9 mouse cellular contexts compared by ENCODE assay signal in the genomic region with DNA sequence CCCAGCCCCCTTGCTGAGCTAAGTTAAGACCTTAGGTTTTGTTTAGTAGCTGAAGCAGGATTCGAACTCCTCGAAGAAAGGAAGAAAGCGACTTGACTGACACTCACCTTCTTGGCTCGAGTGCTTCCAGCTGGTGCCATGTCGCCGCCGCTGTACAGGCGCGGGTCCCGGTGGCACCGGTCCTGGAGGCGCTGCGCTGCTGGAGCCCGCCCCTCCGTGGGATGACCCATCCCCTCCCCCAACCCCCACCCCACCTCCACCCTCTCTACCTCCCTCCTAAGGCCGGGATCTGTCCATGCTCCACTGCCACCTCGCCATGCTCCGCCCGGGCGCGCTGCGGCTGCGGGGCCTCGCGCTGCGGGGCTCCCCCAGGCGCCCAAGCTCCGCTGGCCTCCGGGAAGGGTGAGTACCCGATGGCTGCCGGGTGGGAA. TPM values are rescaled to one million over a fixed set of nuclear protein-coding genes. Genes with fewer than 3 reads are reported as not detected.
DNase-seq lines count a peak whose midpoint lies in the region; ATAC-seq and TF ChIP-seq lines count a peak whose summit lies in the region.
"Had no signal": no experiment of that assay in that cellular context is flagged by ENCODE, and none has a peak within 500 bp of the region (broad histone marks: within the 10 kb centered on the region; RNA-seq: fewer than 3 reads in every experiment).

A gene (minus strand): TSS at position 172 of the 431 bp plus-strand sequence.
A gene (plus strand): TSS at position 303 of the 431 bp plus-strand sequence.

- H3K9ac ChIP-seq in forebrain, embryonic 11.5 days (ENCODE audit: low read length), result no peak within 1 kb of the TSS
- H3K9ac ChIP-seq in forebrain, embryonic 16.5 days (replicated peaks; ENCODE audit: low read depth, low read length), result no peak within 1 kb of the TSS
- no peak within 1 kb of the TSS for H3K9ac ChIP-seq in midbrain, postnatal 0 days (replicated peaks; ENCODE audit: low read length, poor library complexity, severe bottlenecking)

- no peaks in the 10 kb centered on the region for H3K9me3 ChIP-seq in forebrain, embryonic 11.5 days (ENCODE audit: control insufficient read depth, low read length)
- no peaks in the 10 kb centered on the region for H3K9me3 ChIP-seq in forebrain, embryonic 16.5 days (ENCODE audit: control insufficient read depth, low read length)
- H3K9me3 ChIP-seq in hindbrain, embryonic 10.5 days, result no peaks in the 10 kb centered on the region
- H3K9me3 ChIP-seq in midbrain, postnatal 0 days (ENCODE audit: low read length), result no peaks in the 10 kb centered on the region

- 0 out of 2 replicates have a peak within 1 kb of the TSS, but pooled peaks have one; percentile 14 for H3K4me3 ChIP-seq in forebrain, embryonic 11.5 days (ENCODE audit: low read depth, low read length)
- no peak within 1 kb of the TSS for H3K4me3 ChIP-seq in forebrain, embryonic 16.5 days (replicated peaks; ENCODE audit: low read length)
- peak within 1 kb of the TSS; percentile 42 for H3K4me3 ChIP-seq in hindbrain, embryonic 10.5 days
- H3K4me3 ChIP-seq in midbrain, postnatal 0 days (ENCODE audit: low read depth, low read length), result no peak within 1 kb of the TSS

- WGBS in forebrain, embryonic 11.5 days, result 7% methylated on average over 30 of the region's 31 CpGs
- 6% methylated on average over 31 of the region's 31 CpGs for WGBS in forebrain, embryonic 16.5 days
- WGBS in hindbrain, embryonic 10.5 days, result 9% methylated on average over 31 of the region's 31 CpGs
- WGBS in midbrain, postnatal 0 days, result 9% methylated on average over 24 of the region's 31 CpGs

- ATAC-seq in forebrain, embryonic 11.5 days (replicated peaks; ENCODE audit: low FRiP score), result no peak
- ATAC-seq in forebrain, embryonic 16.5 days, result no peak
- ATAC-seq in midbrain, postnatal 0 days (ENCODE audit: low FRiP score), result peak; percentile 38; the same call in 1 of the 2 replicates

- H3K27me3 ChIP-seq in forebrain, embryonic 11.5 days (ENCODE audit: control insufficient read depth, insufficient read depth, low read length), result peaks cover 6% of the 10 kb centered on the region; the same call in 1 of the 2 replicates
- peaks cover 9% of the 10 kb centered on the region for H3K27me3 ChIP-seq in forebrain, embryonic 16.5 days (replicated peaks; ENCODE audit: control insufficient read depth, insufficient read depth, low read length)
- peaks cover 21% of the 10 kb centered on the region for H3K27me3 ChIP-seq in hindbrain, embryonic 10.5 days (ENCODE audit: insufficient read depth, poor library complexity, severe bottlenecking)
- H3K27me3 ChIP-seq in midbrain, postnatal 0 days (ENCODE audit: insufficient read depth, low read length), result 0 out of 2 replicates have a peak, but pooled peaks cover 3% of the 10 kb centered on the region

- no peak within 1 kb of the TSS for H3K27ac ChIP-seq in forebrain, embryonic 11.5 days (ENCODE audit: low read depth, low read length)
- H3K27ac ChIP-seq in forebrain, embryonic 16.5 days (ENCODE audit: low read length), result no peak within 1 kb of the TSS
- no peak within 1 kb of the TSS for H3K27ac ChIP-seq in hindbrain, embryonic 10.5 days
- H3K27ac ChIP-seq in midbrain, postnatal 0 days (ENCODE audit: low read depth, low read length), result no peak within 1 kb of the TSS

- peak within 1 kb of the TSS; percentile 40 for H3K4me2 ChIP-seq in forebrain, embryonic 11.5 days (ENCODE audit: low read depth, low read length, severe bottlenecking)
- no peak within 1 kb of the TSS for H3K4me2 ChIP-seq in forebrain, embryonic 16.5 days (ENCODE audit: low read length)
- peak within 1 kb of the TSS; percentile 20; the same call in 1 of the 2 replicates for H3K4me2 ChIP-seq in midbrain, postnatal 0 days (ENCODE audit: low read depth, low read length, poor library complexity, severe bottlenecking)

- no peak for TF ChIP-seq CTCF in midbrain, postnatal 0 days (IDR thresholded peaks at IDR 0.05)

- H3K4me1 ChIP-seq in forebrain, embryonic 11.5 days (replicated peaks; ENCODE audit: control insufficient read depth, insufficient read depth, low read length), result 0 out of 2 replicates have a peak, but pooled peaks cover 1% of the 10 kb centered on the region
- no peaks in the 10 kb centered on the region for H3K4me1 ChIP-seq in forebrain, embryonic 16.5 days (replicated peaks; ENCODE audit: control insufficient read depth, insufficient read depth, low read length)
- H3K4me1 ChIP-seq in hindbrain, embryonic 10.5 days (replicated peaks), result peaks cover 11% of the 10 kb centered on the region
- H3K4me1 ChIP-seq in midbrain, postnatal 0 days (ENCODE audit: insufficient read depth, low read length), result no peaks in the 10 kb centered on the region

- peak; percentile 56 for DNase-seq in forebrain, embryonic 11.5 days (ENCODE audit: low spot score)
- no peak for DNase-seq in hindbrain, embryonic 10.5 days (ENCODE audit: low spot score)
- peak; percentile 55 to 75 for DNase-seq in kidney, postnatal 36 days
- DNase-seq in midbrain, postnatal 0 days (ENCODE audit: low spot score), result no peak
- DNase-seq in frontal cortex, postnatal 36 days (ENCODE audit: low spot score in 2 of 2), result no peak
- DNase-seq in layer of hippocampus, adult 8-10 months (ENCODE audit: low spot score in 2 of 2), result no peak
- DNase-seq in thymus, postnatal 4 days, result no peak

- H3K36me3 ChIP-seq in forebrain, embryonic 11.5 days (ENCODE audit: control insufficient read depth, insufficient read depth, low read length), result no peaks in the 10 kb centered on the region
- H3K36me3 ChIP-seq in forebrain, embryonic 16.5 days (ENCODE audit: control insufficient read depth, insufficient read depth), result no peaks in the 10 kb centered on the region
- H3K36me3 ChIP-seq in hindbrain, embryonic 10.5 days, result no peaks in the 10 kb centered on the region
- H3K36me3 ChIP-seq in midbrain, postnatal 0 days (ENCODE audit: insufficient read depth, low read length), result no peaks in the 10 kb centered on the region

RNA-seq across cellular contexts. Expression of the first gene that starts in this region (rescaled TPM):
- polyA plus RNA-seq in forebrain, embryonic 11.5 days (2014; fragmentation: Nextera tagmentation; extraction: Ambion mirVana), result not detected in 2 replicates
- polyA plus RNA-seq in forebrain, embryonic 16.5 days (2015; fragmentation: Nextera tagmentation; extraction: Ambion mirVana), result 0.24 TPM in 1 of 2 replicates, not detected in the other
- polyA plus RNA-seq in hindbrain, embryonic 10.5 days (2016; fragmentation: Nextera tagmentation; extraction: Ambion mirVana), result 0.09 and 0.17 TPM in 2 replicates
- total RNA-seq in midbrain, postnatal 0 days (2014; rRNA removed), result not detected in 2 replicates
- not detected in 2 replicates for polyA plus RNA-seq in midbrain, postnatal 0 days (2015; fragmentation: Nextera tagmentation; extraction: Ambion mirVana)
- total RNA-seq in layer of hippocampus, adult 8-10 months (2022), result under 1 TPM; 0.21 to 0.58 (median 0.35) TPM
- total RNA-seq: neutrophil, adult 5-6 weeks had no signal

RNA-seq across cellular contexts. Expression of the second gene that starts in this region (rescaled TPM):
- 0.08 TPM in 1 of 2 replicates, not detected in the other for polyA plus RNA-seq in forebrain, embryonic 11.5 days (2014; fragmentation: Nextera tagmentation; extraction: Ambion mirVana)
- 0.14 TPM in 1 of 2 replicates, not detected in the other for polyA plus RNA-seq in forebrain, embryonic 16.5 days (2015; fragmentation: Nextera tagmentation; extraction: Ambion mirVana)
- 0.27 TPM in 1 of 2 replicates, not detected in the other for polyA plus RNA-seq in hindbrain, embryonic 10.5 days (2016; fragmentation: Nextera tagmentation; extraction: Ambion mirVana)
- total RNA-seq in midbrain, postnatal 0 days (2014; rRNA removed), result 0.28 TPM in 1 of 2 replicates, not detected in the other
- 0.17 and 0.19 TPM in 2 replicates for polyA plus RNA-seq in midbrain, postnatal 0 days (2015; fragmentation: Nextera tagmentation; extraction: Ambion mirVana)
- under 1 TPM; 0.16 to 0.79 (median 0.28) TPM for total RNA-seq in layer of hippocampus, adult 8-10 months (2022)
- total RNA-seq: neutrophil, adult 5-6 weeks had no signal

Comparison
In these comparisons a context has a peak if more than half of its experiments do, and no peak if none do; other contexts are left out.
1. Peak in DNase-seq, H3K4me3 ChIP-seq and H3K4me2 ChIP-seq in forebrain, embryonic 11.5 days; RNA of the genes that start here not detected or under 1 TPM.
2. Peak in ATAC-seq and H3K4me2 ChIP-seq in midbrain, postnatal 0 days; RNA of the genes that start here not detected or under 1 TPM.
3. DNase-seq: peak in kidney, postnatal 36 days (2 of 2); none in hindbrain, embryonic 10.5 days (single experiment), midbrain, postnatal 0 days (single experiment), frontal cortex, postnatal 36 days (0 of 2), layer of hippocampus, adult 8-10 months (0 of 2) and thymus, postnatal 4 days (single experiment).